Mouse (Mus musculus) cerebellum, adult 8-10 months (tissue): ENCODE data around the gene Clec3a.

Source experiments
- DNase-seq: peaks from one replicate; pipeline ENCODE4 v3.0.0; 2022

Gene Clec3a

DNA sequence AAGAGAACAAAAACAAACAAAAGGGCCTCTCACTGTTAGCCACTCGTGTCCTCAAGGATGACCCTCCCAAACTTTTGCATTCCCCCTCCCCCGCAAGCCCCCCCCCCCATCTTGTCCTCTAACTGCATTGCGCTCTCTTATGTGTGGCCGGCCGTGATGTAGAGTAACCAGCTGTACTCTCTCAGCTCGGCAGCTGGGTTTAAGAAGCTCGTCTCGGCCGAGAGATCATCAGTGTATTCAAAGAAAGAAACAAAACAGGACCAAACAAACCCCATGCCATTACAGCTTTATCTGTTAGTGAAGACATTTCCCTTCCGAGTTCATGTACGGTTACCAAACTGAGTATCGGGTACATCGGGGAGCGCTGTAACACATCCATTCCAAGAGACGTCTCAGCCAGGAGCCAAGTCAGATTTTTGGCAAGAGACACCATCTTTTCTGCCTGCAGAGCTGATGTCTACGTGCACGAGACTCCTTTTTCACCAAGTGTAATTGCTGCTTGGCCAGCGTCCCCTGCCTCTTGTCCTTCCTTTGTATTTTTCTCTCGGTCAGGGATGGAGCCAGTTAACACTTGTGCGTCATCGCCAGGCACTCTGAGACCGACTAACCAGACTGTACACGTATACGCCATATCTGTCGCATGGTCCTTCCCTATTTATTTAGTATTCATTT, 40.4 kb downstream of the Clec3a start:
- no peak for DNase-seq

DNA sequence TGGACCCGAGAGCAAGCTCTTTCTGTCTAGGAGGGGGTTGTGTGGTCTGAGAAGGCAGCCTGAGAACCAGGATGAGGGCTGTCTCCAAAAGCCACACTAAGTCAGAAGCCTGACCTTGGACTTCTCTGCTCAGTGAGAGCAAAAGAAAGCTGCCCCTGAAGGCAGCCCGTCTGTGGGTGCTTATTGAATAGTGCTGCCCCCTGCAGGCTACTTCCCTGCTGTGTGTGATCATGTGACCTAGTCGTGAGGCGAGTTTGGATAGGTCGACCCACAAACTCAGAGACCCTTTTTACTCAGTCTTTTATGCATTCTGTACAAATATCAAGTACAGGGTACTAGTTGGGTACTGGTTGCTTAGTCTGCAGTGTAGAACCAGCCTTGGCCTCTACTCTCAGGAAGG, 42.7 kb downstream of the Clec3a start:
- DNase-seq, result no peak

DNA sequence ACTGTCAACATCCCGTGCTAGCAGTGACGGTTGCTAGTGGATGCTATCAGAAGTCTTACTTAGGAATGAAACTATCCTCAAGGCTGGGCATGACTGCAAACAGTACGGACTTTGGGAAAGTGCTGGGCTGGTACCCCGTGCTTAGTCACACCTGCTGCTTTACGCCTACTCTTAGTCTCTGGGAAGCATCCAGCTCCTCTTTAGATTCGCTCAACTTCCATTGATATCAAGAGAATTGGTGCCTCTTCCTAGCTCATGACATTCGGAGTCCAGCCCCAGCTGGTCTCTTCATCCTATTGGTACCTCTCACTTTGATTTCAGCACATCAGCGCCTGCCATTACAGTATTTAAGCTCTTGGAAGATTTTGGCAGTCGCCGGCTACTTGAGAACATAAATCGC, 44.7 kb downstream of the Clec3a start:
- DNase-seq, result no peak

DNA sequence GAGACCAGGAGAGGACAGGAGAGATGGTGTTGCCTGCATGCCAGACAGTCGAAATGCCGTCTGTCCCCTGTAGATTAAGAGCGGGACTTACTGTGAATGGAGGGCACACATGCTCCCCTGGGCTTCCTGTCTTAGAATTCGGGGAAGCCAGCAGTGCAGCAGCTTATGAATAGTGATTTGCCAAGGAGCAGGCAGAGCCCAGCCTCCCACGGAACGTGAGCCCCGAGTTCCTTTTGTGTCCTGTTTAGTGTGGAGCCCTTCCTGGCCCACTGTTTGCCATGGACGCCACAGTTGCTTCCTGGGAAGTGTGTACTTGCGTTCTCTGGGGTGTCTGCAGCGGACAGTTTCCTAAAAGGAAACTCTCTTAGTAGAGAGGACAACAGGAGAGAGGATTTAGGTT, 45.4 kb downstream of the Clec3a start:
- no peak for DNase-seq

DNA sequence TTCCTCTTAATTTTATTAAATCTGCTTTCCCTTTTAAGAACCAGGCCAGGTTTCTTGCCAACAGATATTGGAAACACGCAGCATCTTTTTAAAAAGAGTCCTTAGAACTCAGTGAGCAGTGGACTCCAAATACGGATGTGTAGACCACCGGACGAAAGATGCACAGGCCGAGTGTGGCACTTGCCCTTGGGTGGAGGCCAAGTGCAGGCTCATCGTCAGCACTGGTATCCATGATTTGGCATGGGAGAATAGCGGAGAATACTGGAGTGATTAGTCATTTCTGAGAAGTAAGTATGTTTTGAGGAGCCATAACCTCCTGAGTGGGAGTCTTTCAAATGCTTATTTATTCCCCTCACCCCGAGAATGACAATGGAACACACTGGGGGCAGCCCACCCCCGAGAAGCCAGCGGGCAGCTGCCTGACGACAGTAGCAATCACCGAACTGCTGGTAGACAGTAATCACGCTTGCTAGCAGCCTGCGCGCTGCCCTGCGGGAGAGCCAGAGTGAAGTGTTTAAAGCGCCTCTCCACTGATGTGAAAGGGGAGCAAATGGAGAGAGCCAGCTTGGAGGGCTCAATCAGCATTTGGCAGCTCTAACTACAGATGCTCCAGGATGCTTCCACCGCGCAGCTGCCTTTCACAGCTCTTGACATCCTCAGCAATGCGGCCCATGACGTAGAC, 50.8 kb downstream of the Clec3a start:
- DNase-seq, result no peak

DNA sequence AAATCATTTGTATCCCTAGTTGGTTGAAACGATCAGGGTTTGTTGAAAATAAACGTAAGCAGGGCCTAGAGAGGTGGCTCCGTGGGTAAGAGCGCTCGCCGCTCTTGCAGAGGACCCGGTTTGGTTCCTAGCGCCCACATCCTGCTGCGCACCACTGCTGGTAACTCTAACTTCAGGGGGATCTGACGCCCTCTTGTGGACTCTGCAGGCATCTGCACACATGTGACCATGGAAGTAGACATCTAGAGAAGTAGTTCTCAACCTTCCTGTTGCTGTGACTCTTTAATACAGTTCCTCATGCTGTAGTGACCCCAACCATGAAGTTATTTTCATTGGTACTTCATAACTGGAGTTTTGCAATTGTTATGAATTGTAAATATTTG, 51.3 kb downstream of the Clec3a start:
- no peak for DNase-seq

DNA sequence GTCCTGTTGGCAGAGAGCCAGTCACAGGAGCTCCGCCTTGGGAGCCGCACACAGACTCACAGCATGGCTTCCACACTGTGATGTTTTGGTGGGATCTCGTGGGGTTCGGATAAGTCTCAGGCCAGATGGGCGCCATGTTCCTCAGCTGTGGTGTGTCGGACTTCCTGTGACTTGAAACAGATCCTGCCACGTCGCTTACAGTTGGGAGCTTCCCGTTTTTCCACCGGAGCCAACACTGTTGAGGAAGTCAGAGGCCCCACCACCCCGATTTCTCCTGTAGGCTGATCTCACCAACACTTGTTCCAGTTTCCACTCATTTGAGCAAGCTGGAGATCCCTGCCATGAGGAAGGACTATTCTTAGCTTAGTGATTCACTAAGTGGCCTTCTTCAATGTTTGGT, 55.7 kb downstream of the Clec3a start:
- DNase-seq, result no peak
